Mouse (Mus musculus) liver, adult 2 months (tissue): ENCODE measurements at regions not wholly inside any gene's neighbourhood (a gene's known extent, or its start where the extent isn't known, plus 50 kb on each side); places are given as distances from the start of the nearest gene placed in this dataset.

ENCODE experiments used
- CTCF ChIP-seq: fragments of 200-500 bp; IDR thresholded peaks from 2 replicates; pipeline ENCODE4 v1.5.1; 2011; ENCODE audit warnings: low read depth, low read length, control low read depth
- POLR2A ChIP-seq: fragments of 200-500 bp; IDR thresholded peaks from 2 replicates; pipeline ENCODE4 v1.6.1; 2011; ENCODE audit warnings: low read length, control low read depth; ENCODE audit not compliant: insufficient read depth; ENCODE audit errors: extremely low read depth

- no peak for TF ChIP-seq POLR2A
- TF ChIP-seq CTCF = no peak
Observed at GRCm38 (mm10) chr9:63876023-63876422, 118.2 kb upstream of the Smad3 start.
